Mouse (Mus musculus): ENCODE data around the gene Ccl11.

- no peak for TF ChIP-seq CTCF (IDR thresholded peaks at IDR 0.05; ENCODE audit: borderline replicate concordance, insufficient read depth, low read depth, low read length)
- no peak for TF ChIP-seq POLR2A (IDR thresholded peaks at IDR 0.05; ENCODE audit: borderline replicate concordance, insufficient read depth, low read length)
Observed at GRCm38 (mm10) chr11:82038535-82038934, 19.1 kb upstream of the Ccl11 start, which contains the start of gene Gm17268.
